Mouse (Mus musculus): ENCODE data around the gene Dact3.

- TF ChIP-seq CTCF (IDR thresholded peaks at IDR 0.05; ENCODE audit: borderline replicate concordance, extremely low read depth, insufficient read depth, insufficient read length) (no peak), POLR2A (IDR thresholded peaks at IDR 0.05; ENCODE audit: borderline replicate concordance, extremely low read depth, insufficient read depth, insufficient read length, poor library complexity, severe bottlenecking) (no peak)
Observed at GRCm38 (mm10) chr7:16876006-16876405, 889 bp downstream of the Dact3 start.
